Mouse (Mus musculus) spleen, adult 2 months (tissue): ENCODE measurements around the gene Gm4881. TPM values are rescaled to one million over a fixed set of nuclear protein-coding genes. Genes with fewer than 3 reads are reported as not detected.
"Not testable (repeated sequence)": the region's sequence is repeated elsewhere in the genome, so short reads cannot be mapped to it uniquely, and the experiment has no call there.

ENCODE experiments used
- DNase-seq, 2 experiments: peaks; one replicate each; pipeline versions ENCODE4 v3.0.0 to v3.0.0-alpha.2; 2012 to 2021; ENCODE audit warnings: low spot score in 2 of 2, low read depth in 1 of 2
- H3K27ac ChIP-seq: fragments of 200-500 bp; 2 replicates; pipeline ENCODE4 v1.5.1; 2012; ENCODE audit warnings: low read length, inconsistent platforms; ENCODE audit not compliant: insufficient read depth
- H3K27me3 ChIP-seq: fragments of 200-500 bp; 2 replicates; pipeline ENCODE4 v1.6.1; 2012; ENCODE audit warnings: mild to moderate bottlenecking, moderate library complexity, low read length, inconsistent platforms; ENCODE audit not compliant: control insufficient read depth, insufficient read depth
- H3K36me3 ChIP-seq: fragments of 200-500 bp; 2 replicates; pipeline ENCODE4 v1.6.1; 2012; ENCODE audit warnings: mild to moderate bottlenecking, low read length, inconsistent platforms; ENCODE audit not compliant: control insufficient read depth, insufficient read depth
- H3K4me1 ChIP-seq: fragments of 200-500 bp; 2 replicates; pipeline ENCODE4 v1.6.1; 2011; ENCODE audit warnings: inconsistent platforms; ENCODE audit not compliant: control insufficient read depth, insufficient read depth, insufficient read length
- H3K4me3 ChIP-seq: fragments of 200-500 bp; 2 replicates; pipeline ENCODE4 v1.5.1; 2011; ENCODE audit warnings: mild to moderate bottlenecking, inconsistent platforms; ENCODE audit not compliant: insufficient read depth, insufficient read length; ENCODE audit errors: extremely low read depth
- CTCF ChIP-seq: fragments of 200-500 bp; IDR thresholded peaks from 2 replicates; pipeline ENCODE4 v1.5.1; 2011; ENCODE audit warnings: mild to moderate bottlenecking, inconsistent platforms; ENCODE audit not compliant: insufficient read depth, insufficient read length, insufficient replicate concordance; ENCODE audit errors: extremely low read depth
- POLR2A ChIP-seq: fragments of 200-500 bp; IDR thresholded peaks from 2 replicates; pipeline ENCODE4 v1.6.1; 2011; ENCODE audit warnings: low read depth, low read length, inconsistent platforms
- WGBS: fragments of 180-500 bp; shearing (Covaris S2); methylation state at CpG from one replicate; pipeline ENCODE4 v1.1.7; 2018; 5-methylcytosine and 5-hydroxymethylcytosine counted together
- polyA plus RNA-seq: library from polyadenylated mRNA; depleted of rRNA; stranded (reverse); fragments of >200 nt; gene quantifications from 2 replicates; pipeline ENCODE4 v1.2.3, GENCODE M21; 2012

Gm4881 gene
- polyA plus RNA-seq, 1 experiment: not detected

GRCm38 (mm10) chr7:24901842-24902241 lies 42.5 kb downstream of the Gm4881 start:
- H3K27me3 ChIP-seq: no peaks in the 10 kb centered on the region
- TF ChIP-seq POLR2A: peak; percentile 17; the same call in 1 of the 2 replicates
- no peak for TF ChIP-seq CTCF
- peaks cover 11% of the 10 kb centered on the region; the same call in 1 of the 2 replicates for H3K4me1 ChIP-seq
- DNase-seq: peak in 1 of 2 experiments; percentile 64
- H3K27ac ChIP-seq: peak overlapping the region; percentile 96
- 0% methylated on average over 1 of the region's 1 CpGs for WGBS
- H3K36me3 ChIP-seq: peaks cover 19% of the 10 kb centered on the region
- H3K4me3 ChIP-seq: peak overlapping the region; percentile 71

DNA sequence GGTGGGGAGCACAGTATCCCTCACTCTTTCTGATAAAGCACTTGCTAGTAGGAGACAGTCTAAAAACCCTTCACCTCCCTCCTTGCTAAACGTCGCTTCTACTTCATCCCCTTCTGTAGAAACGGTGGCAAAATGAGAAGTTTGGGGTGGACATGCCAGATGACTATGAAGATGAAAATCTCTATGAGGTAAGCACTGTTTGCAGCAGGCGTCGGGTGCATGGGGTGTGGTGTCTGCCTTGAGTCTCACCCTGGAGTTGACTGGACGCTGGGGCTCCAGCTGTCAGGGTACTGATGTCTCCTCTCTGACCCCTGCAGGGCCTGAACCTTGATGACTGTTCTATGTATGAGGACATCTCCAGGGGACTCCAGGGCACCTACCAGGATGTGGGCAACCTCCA lies 43.2 kb downstream of the Gm4881 start:
- no peak for DNase-seq
- TF ChIP-seq CTCF (no peak), POLR2A (no peak)
- peak overlapping the region; percentile 92 for H3K27ac ChIP-seq
- H3K27me3 ChIP-seq: no peaks in the 10 kb centered on the region
- peaks cover 7% of the 10 kb centered on the region; the same call in 1 of the 2 replicates for H3K4me1 ChIP-seq
- H3K4me3 ChIP-seq: peak overlapping the region; percentile 39
- peaks cover 17% of the 10 kb centered on the region for H3K36me3 ChIP-seq
- WGBS: 25% methylated on average over 6 of the region's 6 CpGs

DNA sequence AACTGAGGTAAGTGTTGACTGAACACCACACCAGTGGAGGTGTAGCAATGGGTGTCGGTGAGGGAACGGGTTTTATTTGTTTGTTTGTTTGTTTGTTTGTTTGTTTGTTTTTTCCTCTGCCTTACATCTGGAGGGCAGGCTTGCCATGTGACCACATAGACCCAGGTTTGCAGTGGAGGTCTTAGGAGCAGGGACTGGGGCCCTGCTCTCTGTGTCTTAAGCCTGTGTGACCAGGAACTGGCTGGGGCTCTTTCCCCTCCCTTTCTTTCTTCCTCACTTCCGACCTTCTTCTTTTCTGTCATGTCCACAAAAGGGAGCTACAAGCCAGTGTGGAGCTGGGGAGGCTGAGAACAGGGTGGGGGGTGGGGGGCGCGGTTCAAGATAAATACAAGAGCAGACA lies 46.3 kb downstream of the Gm4881 start:
- TF ChIP-seq POLR2A (no peak; the same call in 1 of the 2 replicates), CTCF (no peak)
- peak overlapping the region; percentile 90 for H3K4me3 ChIP-seq
- H3K4me1 ChIP-seq: peaks cover 6% of the 10 kb centered on the region; the same call in 1 of the 2 replicates
- H3K36me3 ChIP-seq: peaks cover 17% of the 10 kb centered on the region
- H3K27me3 ChIP-seq: no peaks in the 10 kb centered on the region
- WGBS: 51% methylated on average over 5 of the region's 5 CpGs
- no peak for DNase-seq
- H3K27ac ChIP-seq: peak overlapping the region; percentile 96

DNA sequence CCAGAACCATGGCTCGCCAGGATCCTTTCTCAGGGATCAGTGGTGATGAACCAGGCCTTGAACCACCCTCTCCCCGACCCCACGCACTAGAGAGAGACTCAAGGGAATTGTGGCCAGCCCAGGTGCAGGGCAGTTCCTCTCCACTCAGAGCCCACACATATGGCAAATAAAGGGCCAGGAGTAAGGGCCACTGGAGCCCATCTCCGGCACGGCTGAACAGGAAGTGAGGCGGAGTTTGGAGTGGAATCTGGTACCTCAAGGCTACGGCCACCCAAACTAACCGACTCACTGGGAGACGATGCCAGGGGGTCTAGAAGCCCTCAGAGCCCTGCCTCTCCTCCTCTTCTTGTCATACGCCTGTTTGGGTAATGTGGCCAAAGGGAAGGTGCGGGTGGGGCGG lies 47.1 kb downstream of the Gm4881 start, which contains the start of gene Cd79a:
Cd79a (plus strand) TSS at position 158 of the 400 bp plus-strand sequence.
- peak; percentile 86 to 90 for DNase-seq
- WGBS: 43% methylated on average over 12 of the region's 12 CpGs
- peak within 1 kb of the TSS; percentile 90 for H3K4me3 ChIP-seq
- no peaks in the 10 kb centered on the region for H3K27me3 ChIP-seq
- H3K27ac ChIP-seq: peak within 1 kb of the TSS; percentile 96
- H3K36me3 ChIP-seq: peaks cover 17% of the 10 kb centered on the region
- peaks cover 6% of the 10 kb centered on the region; the same call in 1 of the 2 replicates for H3K4me1 ChIP-seq
- TF ChIP-seq POLR2A: peak; percentile 83
- TF ChIP-seq CTCF: no peak

GRCm38 (mm10) chr7:24896269-24896668 lies 48.0 kb downstream of the Gm4881 start:
- Histone ChIP-seq H3K27ac (peak overlapping the region; percentile 91), H3K4me1 (peaks cover 6% of the 10 kb centered on the region; the same call in 1 of the 2 replicates), H3K4me3 (peak overlapping the region; percentile 3; the same call in 1 of the 2 replicates), H3K36me3 (peaks cover 17% of the 10 kb centered on the region), H3K27me3 (no peaks in the 10 kb centered on the region)
- 32% methylated on average over 8 of the region's 8 CpGs for WGBS
- TF ChIP-seq CTCF (no peak), POLR2A (no peak)
- DNase-seq: peak in 1 of 2 experiments; percentile 48

GRCm38 (mm10) chr7:24895749-24896148 lies 48.5 kb downstream of the Gm4881 start:
- Histone ChIP-seq H3K36me3 (peaks cover 14% of the 10 kb centered on the region), H3K27ac (peak overlapping the region; percentile 91)
- DNase-seq, H3K27me3 ChIP-seq, H3K4me1 ChIP-seq, H3K4me3 ChIP-seq: not testable (repeated sequence)
- 64% methylated on average over 2 of the region's 2 CpGs for WGBS

DNA sequence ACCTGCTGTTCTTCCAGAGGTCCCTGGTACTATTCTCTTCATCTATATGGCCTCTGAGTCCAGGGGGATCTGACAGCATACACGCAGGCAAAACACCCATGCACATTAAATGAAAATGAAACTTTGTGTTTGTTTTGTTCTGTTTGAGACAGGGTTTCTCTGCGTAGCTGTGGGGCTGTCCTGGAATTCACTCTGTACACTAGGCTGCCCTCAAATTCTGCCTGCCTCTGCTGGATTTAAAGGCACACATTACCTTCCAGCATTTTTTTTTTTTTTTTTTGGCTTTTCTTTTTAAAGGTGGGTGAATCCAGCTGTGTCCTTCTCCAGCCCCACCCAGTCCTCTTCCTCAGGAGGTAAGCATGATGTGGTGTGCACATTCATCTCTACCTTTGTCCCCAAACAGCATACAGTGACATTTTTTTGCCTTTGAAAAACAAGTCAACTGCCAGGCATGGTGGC lies 52.1 kb downstream of the Gm4881 start:
- WGBS: 30% methylated on average over 2 of the region's 2 CpGs
- peak overlapping the region; percentile 32; the same call in 1 of the 2 replicates for H3K4me3 ChIP-seq

More for the DNA sequence above, 52.1 kb downstream of the Gm4881 start:
- TF ChIP-seq POLR2A (no peak), CTCF (no peak)
- H3K4me1 ChIP-seq: peaks cover 15% of the 10 kb centered on the region; the same call in 1 of the 2 replicates
- peaks cover 17% of the 10 kb centered on the region for H3K36me3 ChIP-seq
- no peak for DNase-seq
- peak overlapping the region; percentile 93 for H3K27ac ChIP-seq
- no peaks in the 10 kb centered on the region for H3K27me3 ChIP-seq
